Mouse (Mus musculus) embryonic facial prominence, embryonic 13.5 days (tissue): ENCODE measurements around the gene Hspd1. TPM values are rescaled to one million over a fixed set of nuclear protein-coding genes. Genes with fewer than 3 reads are reported as not detected.
"Not testable (repeated sequence)": the region's sequence is repeated elsewhere in the genome, so short reads cannot be mapped to it uniquely, and the experiment has no call there.

ENCODE experiments used
- ATAC-seq: fragments of 200-750 bp; cut with Nextera tagmentation; 2 replicates; pipeline ENCODE4 v1.8.0; 2017; ENCODE audit warnings: low read depth; ENCODE audit not compliant: insufficient number of reproducible peaks, insufficient read depth, low FRiP score, low TSS enrichment
- H3K27ac ChIP-seq: fragments of 300-500 bp; sonication (generic); 2 replicates; pipeline ENCODE4 v1.5.1; 2015; ENCODE audit warnings: moderate library complexity, mild to moderate bottlenecking, inconsistent platforms
- H3K27me3 ChIP-seq: fragments of 300-500 bp; sonication (generic); 2 replicates; pipeline ENCODE4 v1.6.1; 2015; ENCODE audit warnings: mild to moderate bottlenecking, inconsistent platforms
- H3K36me3 ChIP-seq: fragments of 300-500 bp; sonication (generic); 2 replicates; pipeline ENCODE4 v1.6.1; 2015; ENCODE audit warnings: mild to moderate bottlenecking, inconsistent platforms
- H3K4me1 ChIP-seq: fragments of 300-500 bp; sonication (generic); 2 replicates; pipeline ENCODE4 v1.6.1; 2015; ENCODE audit warnings: inconsistent platforms
- H3K4me2 ChIP-seq: fragments of 300-500 bp; sonication (generic); 2 replicates; pipeline ENCODE4 v1.6.1; 2015; ENCODE audit warnings: moderate library complexity, mild to moderate bottlenecking, inconsistent platforms
- H3K4me3 ChIP-seq: fragments of 300-500 bp; sonication (generic); 2 replicates; pipeline ENCODE4 v1.5.1; 2015; ENCODE audit warnings: mild to moderate bottlenecking, inconsistent platforms
- H3K9ac ChIP-seq: fragments of 300-500 bp; sonication (generic); 2 replicates; pipeline ENCODE4 v1.6.1; 2015; ENCODE audit warnings: mild to moderate bottlenecking, inconsistent platforms
- H3K9me3 ChIP-seq: fragments of 300-500 bp; sonication (generic); 2 replicates; pipeline ENCODE4 v1.6.1; 2016; ENCODE audit warnings: inconsistent platforms
- WGBS: fragments of 180-500 bp; shearing (Covaris S2); methylation state at CpG from one replicate; pipeline ENCODE4 v1.1.7; 2015; ENCODE audit warnings: mixed read lengths; 5-methylcytosine and 5-hydroxymethylcytosine counted together
- polyA plus RNA-seq: library from polyadenylated mRNA; unstranded; fragments of >200 nt; fragmentation: Nextera tagmentation; extraction: Ambion mirVana; gene quantifications from 2 replicates; pipeline ENCODE4 v1.2.1, GENCODE M21; 2015

Hspd1 gene
- polyA plus RNA-seq, 1 experiment from 2014 or later: 337 TPM

GRCm38 (mm10) chr1:55085781-55086366 lies 2.2 kb downstream of the Hspd1 start:
- no peaks in the 10 kb centered on the region for H3K27me3 ChIP-seq
- peak overlapping the region; percentile 94 for H3K9ac ChIP-seq
- peaks cover 58% of the 10 kb centered on the region for H3K36me3 ChIP-seq
- H3K4me2 ChIP-seq: peak overlapping the region; percentile 92
- 0 out of 2 replicates have a peak, but pooled peaks cover 4% of the 10 kb centered on the region for H3K9me3 ChIP-seq
- peaks cover 35% of the 10 kb centered on the region for H3K4me1 ChIP-seq
- no peak overlapping the region for H3K27ac ChIP-seq
- H3K4me3 ChIP-seq: peak overlapping the region; percentile 97
- 43% methylated on average over 7 of the region's 7 CpGs for WGBS
- ATAC-seq: no peak

DNA sequence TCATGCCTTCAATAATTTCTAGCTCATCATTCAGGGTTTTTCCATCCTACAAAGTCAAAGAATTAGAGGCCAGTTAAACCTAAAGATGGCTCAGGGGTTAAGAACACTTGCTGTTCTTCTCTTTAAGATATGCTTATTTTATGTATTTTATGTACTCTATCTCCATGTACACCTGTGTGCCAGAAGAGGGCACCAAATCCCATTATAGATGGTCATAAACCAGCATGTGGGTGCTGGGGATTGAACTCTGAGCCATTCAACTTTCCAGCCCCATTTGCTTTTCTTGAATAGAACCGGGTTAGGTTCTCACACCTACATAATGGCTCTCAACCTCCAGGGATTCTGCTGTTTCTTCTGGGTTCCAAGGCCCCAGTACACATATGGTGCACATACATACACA lies 5.9 kb downstream of the Hspd1 start:
- H3K4me3 ChIP-seq: no peak overlapping the region
- peaks cover 26% of the 10 kb centered on the region for H3K4me1 ChIP-seq
- H3K4me2 ChIP-seq: no peak overlapping the region
- H3K27me3 ChIP-seq: no peaks in the 10 kb centered on the region
- peaks cover 79% of the 10 kb centered on the region for H3K36me3 ChIP-seq
- no peak overlapping the region for H3K27ac ChIP-seq
- H3K9me3 ChIP-seq: 0 out of 2 replicates have a peak, but pooled peaks cover 4% of the 10 kb centered on the region
- no peak overlapping the region for H3K9ac ChIP-seq
- ATAC-seq: no peak
- 86% methylated on average over 1 of the region's 1 CpGs for WGBS

- Histone ChIP-seq H3K27ac (no peak overlapping the region), H3K36me3 (peaks cover 77% of the 10 kb centered on the region), H3K4me3 (no peak overlapping the region), H3K27me3 (no peaks in the 10 kb centered on the region), H3K9ac (no peak overlapping the region), H3K4me1 (0 out of 2 replicates have a peak, but pooled peaks cover 6% of the 10 kb centered on the region), H3K9me3 (0 out of 2 replicates have a peak, but pooled peaks cover 4% of the 10 kb centered on the region), H3K4me2 (no peak overlapping the region)
- no peak for ATAC-seq
- WGBS: 86% methylated on average over 4 of the region's 4 CpGs
Measured at GRCm38 (mm10) chr1:55079677-55080076, 8.4 kb downstream of the Hspd1 start.

DNA sequence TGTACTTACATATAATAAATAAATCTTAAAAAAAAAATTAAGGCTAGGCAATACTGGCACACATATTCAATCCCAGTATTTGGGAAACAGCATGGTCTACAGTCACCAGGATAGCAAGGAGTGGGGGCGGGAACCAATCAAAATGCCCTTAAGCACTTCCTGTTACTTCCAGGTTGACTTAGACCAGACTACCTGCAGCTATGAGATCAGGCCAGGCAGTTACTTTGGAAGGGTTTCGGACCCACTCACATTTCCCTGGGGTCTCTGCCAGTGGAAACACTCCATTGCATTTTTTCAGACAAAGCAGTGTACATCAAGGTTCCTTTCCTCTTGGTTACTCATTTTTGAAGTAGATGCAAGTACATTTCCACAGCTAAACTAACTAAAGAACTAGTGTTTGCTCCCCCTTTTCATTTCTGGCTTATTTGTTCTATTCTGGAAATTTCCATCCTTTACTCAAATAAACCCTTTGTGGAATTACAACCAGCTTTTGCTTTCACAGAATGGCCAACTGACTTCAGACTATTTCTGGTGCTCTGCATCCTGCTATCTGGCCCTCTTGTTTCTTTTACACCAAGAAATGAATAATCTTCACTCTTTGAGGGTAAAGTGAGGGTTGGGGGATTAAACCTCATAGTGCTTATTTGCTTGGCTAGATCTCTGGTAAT lies 11.1 kb downstream of the Hspd1 start:
- no peak overlapping the region for H3K27ac ChIP-seq
- H3K4me2 ChIP-seq: no peak overlapping the region
- H3K4me3 ChIP-seq: no peak overlapping the region
- WGBS: 78% methylated on average over 2 of the region's 2 CpGs
- H3K36me3 ChIP-seq: peaks cover 61% of the 10 kb centered on the region
- H3K27me3 ChIP-seq: no peaks in the 10 kb centered on the region
- H3K4me1 ChIP-seq: no peaks in the 10 kb centered on the region
- no peak for ATAC-seq
- H3K9ac ChIP-seq: no peak overlapping the region
- H3K9me3 ChIP-seq: no peaks in the 10 kb centered on the region

DNA sequence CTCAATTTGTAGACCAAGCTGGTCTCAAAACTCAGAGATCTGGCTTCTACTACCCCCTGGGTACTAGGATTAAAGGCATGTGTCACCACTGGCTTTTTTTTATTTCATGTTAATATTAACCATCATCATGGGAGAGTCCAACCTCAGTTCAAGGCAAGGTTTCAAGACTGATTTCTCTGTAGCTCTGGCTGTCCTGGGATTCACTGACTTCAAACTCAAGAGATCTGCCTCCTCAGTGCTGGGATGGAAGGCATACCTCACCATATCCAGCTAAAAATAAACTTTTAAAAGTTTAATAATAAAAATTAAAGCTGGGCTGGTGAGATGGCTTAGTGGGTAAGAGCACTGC lies 11.7 kb downstream of the Hspd1 start:
- H3K27me3 ChIP-seq: no peaks in the 10 kb centered on the region
- H3K4me3 ChIP-seq: no peak overlapping the region
- H3K9me3 ChIP-seq: no peaks in the 10 kb centered on the region
- H3K4me1 ChIP-seq: no peaks in the 10 kb centered on the region
- peaks cover 60% of the 10 kb centered on the region for H3K36me3 ChIP-seq
- H3K9ac ChIP-seq: no peak overlapping the region
- H3K27ac ChIP-seq: no peak overlapping the region
- no peak overlapping the region for H3K4me2 ChIP-seq
- ATAC-seq: no peak

DNA sequence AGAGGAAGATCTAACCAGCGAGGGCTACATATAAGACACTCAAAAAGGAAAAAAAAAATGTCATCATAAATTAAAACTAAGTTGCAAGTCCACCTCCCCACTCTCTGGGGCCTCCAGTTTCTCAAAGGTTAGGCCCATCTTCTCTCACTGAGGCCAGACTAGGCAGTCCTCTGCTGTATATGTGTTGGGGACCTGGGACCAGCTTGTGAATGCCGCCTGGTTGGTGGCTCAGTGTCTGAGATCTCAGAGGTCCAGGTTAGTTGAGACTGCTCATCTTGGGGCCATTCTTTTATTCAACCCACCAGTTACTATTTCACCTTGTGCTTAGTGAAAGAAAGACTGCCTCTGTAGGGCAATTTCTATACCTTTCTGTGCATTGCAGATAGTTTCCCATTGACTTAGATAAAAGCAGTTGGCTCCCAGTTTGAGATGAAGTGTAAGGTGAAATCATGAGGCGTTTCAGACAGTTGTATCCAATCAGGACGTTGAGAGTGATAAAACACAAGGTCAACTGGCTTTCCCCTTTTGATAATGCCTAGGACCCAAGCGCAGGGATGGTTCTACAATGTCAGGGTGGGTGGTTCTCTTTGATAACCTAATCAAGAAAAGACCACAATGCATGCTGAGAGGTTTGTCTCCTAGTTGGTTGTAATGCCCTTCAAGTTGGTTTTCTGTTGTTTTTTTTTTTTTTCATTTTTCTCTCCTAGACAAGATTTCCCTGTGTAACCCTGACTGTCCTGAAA lies 12.2 kb downstream of the Hspd1 start:
- Histone ChIP-seq H3K9me3 (no peaks in the 10 kb centered on the region), H3K9ac (no peak overlapping the region), H3K27ac (no peak overlapping the region), H3K27me3 (no peaks in the 10 kb centered on the region), H3K4me3 (no peak overlapping the region), H3K36me3 (peaks cover 60% of the 10 kb centered on the region), H3K4me2 (no peak overlapping the region), H3K4me1 (no peaks in the 10 kb centered on the region)
- WGBS: 73% methylated on average over 5 of the region's 5 CpGs
- ATAC-seq: 0 out of 2 replicates have a peak, but pooled peaks have one; percentile 26

DNA sequence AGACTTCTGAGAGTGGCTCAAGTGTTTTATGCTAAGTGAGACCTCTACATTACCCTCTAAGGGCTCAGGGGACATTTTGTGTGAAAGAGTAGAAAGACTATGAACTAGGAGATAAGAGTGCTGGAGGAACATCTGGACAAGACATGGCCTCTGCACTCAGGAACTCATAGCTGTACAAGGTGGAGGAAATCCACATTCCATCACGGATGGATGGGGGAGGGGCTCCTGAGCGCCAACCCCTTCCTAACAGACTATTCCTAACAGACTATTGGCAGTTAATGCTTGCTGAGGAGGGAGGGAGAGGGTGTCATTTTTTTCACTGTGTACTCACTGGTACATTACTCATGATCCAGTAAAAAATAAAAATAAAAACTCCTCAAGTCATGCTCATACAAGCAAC lies 13.3 kb downstream of the Hspd1 start:
- no peak overlapping the region for H3K27ac ChIP-seq
- H3K4me1 ChIP-seq: no peaks in the 10 kb centered on the region
- ATAC-seq: no peak
- 33% methylated on average over 2 of the region's 2 CpGs for WGBS
- no peaks in the 10 kb centered on the region for H3K27me3 ChIP-seq
- no peak overlapping the region for H3K4me3 ChIP-seq
- H3K36me3 ChIP-seq: peaks cover 53% of the 10 kb centered on the region
- no peaks in the 10 kb centered on the region for H3K9me3 ChIP-seq
- no peak overlapping the region for H3K4me2 ChIP-seq
- no peak overlapping the region for H3K9ac ChIP-seq

DNA sequence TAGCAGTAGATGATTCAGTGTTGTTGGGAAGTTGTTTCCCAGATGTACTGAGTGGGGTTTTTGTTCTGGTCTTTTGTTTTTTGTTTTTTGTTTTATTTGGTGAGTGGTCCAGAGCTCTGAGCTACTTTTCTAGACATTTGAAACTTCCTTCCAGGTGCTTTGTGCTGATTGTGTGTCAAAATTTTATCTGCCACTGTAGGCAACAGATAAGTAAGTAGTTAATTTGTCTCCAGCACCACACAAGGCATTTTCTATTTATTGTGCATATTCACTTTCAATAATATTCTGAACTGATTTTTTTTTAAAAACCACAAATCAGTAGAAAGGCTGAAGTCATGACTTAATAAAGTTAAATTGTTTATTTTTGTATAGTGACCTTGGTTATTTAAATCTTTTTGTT lies 15.7 kb downstream of the Hspd1 start:
- not testable (repeated sequence) for H3K27ac ChIP-seq, H3K9me3 ChIP-seq, H3K4me2 ChIP-seq, H3K4me1 ChIP-seq, ATAC-seq, H3K27me3 ChIP-seq, H3K9ac ChIP-seq, H3K4me3 ChIP-seq
- peaks cover 44% of the 10 kb centered on the region for H3K36me3 ChIP-seq

DNA sequence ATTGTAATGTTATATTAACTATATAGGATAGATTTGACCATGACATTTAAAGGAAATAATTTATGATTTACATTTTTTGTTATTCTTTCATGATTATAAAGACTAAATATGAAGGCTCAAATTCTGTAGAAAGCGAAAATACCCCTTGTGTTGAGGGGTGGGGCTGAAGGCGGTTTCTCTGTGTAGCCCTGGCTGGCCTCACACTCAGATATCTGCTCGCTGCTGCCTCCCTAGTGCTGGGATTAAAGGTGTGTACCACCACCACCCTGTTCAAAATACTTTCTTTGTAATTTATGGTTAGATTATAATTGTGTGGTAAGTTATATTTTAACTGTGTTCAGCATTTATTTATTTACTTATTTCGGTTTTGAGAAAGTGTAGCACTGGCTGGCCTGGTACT lies 26.3 kb downstream of the Hspd1 start:
- H3K27me3 ChIP-seq: no peaks in the 10 kb centered on the region
- ATAC-seq: no peak
- no peaks in the 10 kb centered on the region for H3K4me1 ChIP-seq
- 87% methylated on average over 4 of the region's 4 CpGs for WGBS
- no peak overlapping the region for H3K9ac ChIP-seq
- H3K36me3 ChIP-seq: peaks cover 27% of the 10 kb centered on the region
- H3K9me3 ChIP-seq: peaks cover 7% of the 10 kb centered on the region; the same call in 1 of the 2 replicates
- no peak overlapping the region for H3K4me2 ChIP-seq
- H3K27ac ChIP-seq: no peak overlapping the region
- H3K4me3 ChIP-seq: no peak overlapping the region

GRCm38 (mm10) chr1:55061099-55061498 lies 26.9 kb downstream of the Hspd1 start:
- 92% methylated on average over 5 of the region's 5 CpGs for WGBS

GRCm38 (mm10) chr1:55058383-55058782 lies 29.7 kb downstream of the Hspd1 start:
- H3K36me3 ChIP-seq: peaks cover 12% of the 10 kb centered on the region
- 90% methylated on average over 2 of the region's 3 CpGs for WGBS
- H3K4me1 ChIP-seq, H3K4me3 ChIP-seq, ATAC-seq, H3K4me2 ChIP-seq, H3K9ac ChIP-seq, H3K27ac ChIP-seq, H3K9me3 ChIP-seq, H3K27me3 ChIP-seq: not testable (repeated sequence)

More at GRCm38 (mm10) chr1:55061099-55061498, 26.9 kb downstream of the Hspd1 start:
- ATAC-seq: no peak
- Histone ChIP-seq H3K4me3 (no peak overlapping the region), H3K9ac (no peak overlapping the region), H3K4me2 (no peak overlapping the region), H3K27me3 (no peaks in the 10 kb centered on the region), H3K36me3 (peaks cover 26% of the 10 kb centered on the region), H3K9me3 (peaks cover 7% of the 10 kb centered on the region; the same call in 1 of the 2 replicates), H3K4me1 (no peaks in the 10 kb centered on the region), H3K27ac (no peak overlapping the region)
